Mouse (Mus musculus) liver, embryonic 11.5 days (tissue): Measurements from ENCODE around the gene Shb. TPM values are rescaled to one million over a fixed set of nuclear protein-coding genes. Genes with fewer than 3 reads are reported as not detected.

Experiments used
- ATAC-seq: fragments of 200-750 bp; cut with Nextera tagmentation; replicated peaks from 2 replicates; pipeline ENCODE4 v1.8.0; 2017; ENCODE audit warnings: moderate number of reproducible peaks, mild to moderate bottlenecking, moderate TSS enrichment, moderate library complexity; ENCODE audit not compliant: low FRiP score
- DNase-seq: peaks from one replicate; pipeline ENCODE4 v3.0.0-alpha.2; 2017; ENCODE audit warnings: low spot score
- H3K27ac ChIP-seq: fragments of 300-500 bp; sonication (generic); 2 replicates; pipeline ENCODE4 v1.5.1; 2014; ENCODE audit warnings: mild to moderate bottlenecking, low read depth, low read length, control low read depth
- H3K27me3 ChIP-seq: fragments of 300-500 bp; sonication (generic); replicated peaks from 2 replicates; pipeline ENCODE4 v1.6.1; 2014; ENCODE audit warnings: low read length, mixed read lengths; ENCODE audit not compliant: control insufficient read depth, insufficient read depth
- H3K36me3 ChIP-seq: fragments of 300-500 bp; sonication (generic); 2 replicates; pipeline ENCODE4 v1.6.1; 2014; ENCODE audit warnings: mild to moderate bottlenecking, low read length, moderate library complexity, mixed read lengths; ENCODE audit not compliant: control insufficient read depth, insufficient read depth
- H3K4me1 ChIP-seq: fragments of 300-500 bp; sonication (generic); replicated peaks from 2 replicates; pipeline ENCODE4 v1.6.1; 2014; ENCODE audit warnings: low read length, mixed read lengths; ENCODE audit not compliant: control insufficient read depth, insufficient read depth
- H3K4me2 ChIP-seq: fragments of 300-500 bp; sonication (generic); 2 replicates; pipeline ENCODE4 v1.6.1; 2014; ENCODE audit warnings: mild to moderate bottlenecking, control low read depth, moderate library complexity
- H3K4me3 ChIP-seq: fragments of 300-500 bp; sonication (generic); 2 replicates; pipeline ENCODE4 v1.5.1; 2014; ENCODE audit warnings: low read depth, low read length, control low read depth
- H3K9ac ChIP-seq: fragments of 300-500 bp; sonication (generic); 2 replicates; pipeline ENCODE4 v1.6.1; 2014; ENCODE audit warnings: low read depth, low read length, control low read depth
- H3K9me3 ChIP-seq: fragments of 300-500 bp; sonication (generic); 2 replicates; pipeline ENCODE4 v1.6.1; 2016; ENCODE audit warnings: low read length, inconsistent platforms, mixed read lengths; ENCODE audit not compliant: control insufficient read depth
- WGBS: fragments of 180-500 bp; shearing (Covaris S2); extraction: QIAGEN DNeasy Blood & Tissue Kit; methylation state at CpG from one replicate; pipeline ENCODE4 v1.1.7; 2014; 5-methylcytosine and 5-hydroxymethylcytosine counted together
- polyA plus RNA-seq: library from polyadenylated mRNA; unstranded; fragments of >200 nt; fragmentation: Nextera tagmentation; extraction: Ambion mirVana; gene quantifications from 2 replicates; pipeline ENCODE4 v1.2.1, GENCODE M21; 2014

The Shb gene
- polyA plus RNA-seq, 1 experiment from 2014 or later = 6.1 TPM

GRCm38 (mm10) chr4:45489141-45490035 is 42.9 kb downstream of the Shb start:
- Histone ChIP-seq H3K4me1 (peaks cover 76% of the 10 kb centered on the region), H3K4me2 (peak overlapping the region; percentile 0), H3K9me3 (no peaks in the 10 kb centered on the region), H3K27ac (peak overlapping the region; percentile 52), H3K9ac (no peak overlapping the region; the same call in 1 of the 2 replicates), H3K36me3 (no peaks in the 10 kb centered on the region; the same call in 1 of the 2 replicates), H3K4me3 (no peak overlapping the region), H3K27me3 (no peaks in the 10 kb centered on the region)
- DNase-seq (no peak), ATAC-seq (no peak; the same call in 1 of the 2 replicates)
- WGBS = 58% methylated on average over 18 of the region's 18 CpGs

- Histone ChIP-seq H3K27me3 (no peaks in the 10 kb centered on the region), H3K36me3 (no peaks in the 10 kb centered on the region; the same call in 1 of the 2 replicates), H3K9ac (no peak overlapping the region), H3K4me1 (peaks cover 76% of the 10 kb centered on the region), H3K9me3 (no peaks in the 10 kb centered on the region), H3K4me2 (no peak overlapping the region), H3K4me3 (no peak overlapping the region), H3K27ac (0 out of 2 replicates have a peak overlapping the region, but pooled peaks have one; percentile 16)
- DNase-seq (no peak), ATAC-seq (no peak)
- 35% methylated on average over 6 of the region's 6 CpGs for WGBS
Measured at GRCm38 (mm10) chr4:45487681-45488081, 44.6 kb downstream of the Shb start.

- 85% methylated on average over 5 of the region's 5 CpGs for WGBS
- no peak overlapping the region for H3K27ac ChIP-seq
- H3K4me3 ChIP-seq = no peak overlapping the region
- no peak overlapping the region for H3K4me2 ChIP-seq
- DNase-seq = no peak
- no peaks in the 10 kb centered on the region for H3K9me3 ChIP-seq
- H3K4me1 ChIP-seq = peaks cover 69% of the 10 kb centered on the region
- H3K9ac ChIP-seq = no peak overlapping the region
- no peaks in the 10 kb centered on the region for H3K27me3 ChIP-seq
- no peaks in the 10 kb centered on the region; the same call in 1 of the 2 replicates for H3K36me3 ChIP-seq
- no peak for ATAC-seq
Measured at GRCm38 (mm10) chr4:45485024-45485423, 47.2 kb downstream of the Shb start.

- no peaks in the 10 kb centered on the region for H3K9me3 ChIP-seq
- H3K27ac ChIP-seq = peak overlapping the region; percentile 80
- H3K36me3 ChIP-seq = no peaks in the 10 kb centered on the region; the same call in 1 of the 2 replicates
- peaks cover 55% of the 10 kb centered on the region for H3K4me1 ChIP-seq
- ATAC-seq (peak; percentile 95), DNase-seq (no peak)
- WGBS = 59% methylated on average over 8 of the region's 8 CpGs
- H3K4me2 ChIP-seq = peak overlapping the region; percentile 38
- no peak overlapping the region for H3K4me3 ChIP-seq
- H3K9ac ChIP-seq = peak overlapping the region; percentile 39
- H3K27me3 ChIP-seq = no peaks in the 10 kb centered on the region
Measured at GRCm38 (mm10) chr4:45483271-45484245, 48.7 kb downstream of the Shb start.

GRCm38 (mm10) chr4:45482271-45482670 is 50.0 kb downstream of the Shb start:
- Histone ChIP-seq H3K36me3 (no peaks in the 10 kb centered on the region; the same call in 1 of the 2 replicates), H3K27ac (peak overlapping the region; percentile 70), H3K27me3 (no peaks in the 10 kb centered on the region), H3K9me3 (no peaks in the 10 kb centered on the region), H3K4me1 (peaks cover 46% of the 10 kb centered on the region), H3K4me3 (no peak overlapping the region), H3K4me2 (no peak overlapping the region), H3K9ac (no peak overlapping the region)
- ATAC-seq = no peak
- no peak for DNase-seq
- WGBS = 93% methylated on average over 13 of the region's 13 CpGs

GRCm38 (mm10) chr4:45481431-45481830 is 50.8 kb downstream of the Shb start:
- Histone ChIP-seq H3K4me3 (no peak overlapping the region), H3K27ac (0 out of 2 replicates have a peak overlapping the region, but pooled peaks have one; percentile 9), H3K36me3 (no peaks in the 10 kb centered on the region; the same call in 1 of the 2 replicates), H3K9ac (0 out of 2 replicates have a peak overlapping the region, but pooled peaks have one; percentile 1), H3K9me3 (no peaks in the 10 kb centered on the region), H3K27me3 (no peaks in the 10 kb centered on the region), H3K4me2 (no peak overlapping the region), H3K4me1 (peaks cover 54% of the 10 kb centered on the region)
- DNase-seq (no peak), ATAC-seq (no peak)
- 73% methylated on average over 5 of the region's 5 CpGs for WGBS

GRCm38 (mm10) chr4:45480595-45480994 is 51.7 kb downstream of the Shb start:
- 69% methylated on average over 3 of the region's 3 CpGs for WGBS
- no peak overlapping the region for H3K4me2 ChIP-seq

GRCm38 (mm10) chr4:45479433-45479832 is 52.8 kb downstream of the Shb start:
- Histone ChIP-seq H3K27me3 (no peaks in the 10 kb centered on the region), H3K4me1 (peaks cover 51% of the 10 kb centered on the region), H3K27ac (no peak overlapping the region), H3K4me3 (no peak overlapping the region), H3K9ac (no peak overlapping the region), H3K9me3 (no peaks in the 10 kb centered on the region), H3K4me2 (no peak overlapping the region), H3K36me3 (no peaks in the 10 kb centered on the region)
- no peak for DNase-seq
- WGBS = 81% methylated on average over 10 of the region's 10 CpGs
- no peak for ATAC-seq

More at GRCm38 (mm10) chr4:45480595-45480994, 51.7 kb downstream of the Shb start:
- Histone ChIP-seq H3K27ac (0 out of 2 replicates have a peak overlapping the region, but pooled peaks have one; percentile 9), H3K9ac (no peak overlapping the region), H3K9me3 (no peaks in the 10 kb centered on the region), H3K4me1 (peaks cover 55% of the 10 kb centered on the region), H3K36me3 (no peaks in the 10 kb centered on the region; the same call in 1 of the 2 replicates), H3K4me3 (no peak overlapping the region), H3K27me3 (no peaks in the 10 kb centered on the region)
- no peak for ATAC-seq
- DNase-seq = no peak
